Mouse (Mus musculus): ENCODE measurements at regions not wholly inside any gene's neighbourhood (a gene's known extent, or its start where the extent isn't known, plus 50 kb on each side); places are given as distances from the start of the nearest gene placed in this dataset.

- Histone ChIP-seq H3K4me1 (replicated peaks; ENCODE audit: control insufficient read depth, insufficient read depth, low read length) (no peaks in the 10 kb centered on the region), H3K9me3 (ENCODE audit: control insufficient read depth, low read length) (no peaks in the 10 kb centered on the region), H3K27me3 (ENCODE audit: control insufficient read depth, insufficient read depth, low read length) (no peaks in the 10 kb centered on the region), H3K36me3 (replicated peaks; ENCODE audit: control insufficient read depth, insufficient read depth) (no peaks in the 10 kb centered on the region), H3K9ac (no peak overlapping the region), H3K4me2 (replicated peaks) (no peak overlapping the region), H3K4me3 (replicated peaks; ENCODE audit: low read length) (no peak overlapping the region), H3K27ac (no peak overlapping the region)
- 92% methylated on average over 3 of the region's 3 CpGs for WGBS
- no peak for DNase-seq (ENCODE audit: low spot score)
- no peak for ATAC-seq (ENCODE audit: low FRiP score)
Measured at GRCm38 (mm10) chr3:143054858-143055257, 173.1 kb upstream of the Pkn2 start.

DNA sequence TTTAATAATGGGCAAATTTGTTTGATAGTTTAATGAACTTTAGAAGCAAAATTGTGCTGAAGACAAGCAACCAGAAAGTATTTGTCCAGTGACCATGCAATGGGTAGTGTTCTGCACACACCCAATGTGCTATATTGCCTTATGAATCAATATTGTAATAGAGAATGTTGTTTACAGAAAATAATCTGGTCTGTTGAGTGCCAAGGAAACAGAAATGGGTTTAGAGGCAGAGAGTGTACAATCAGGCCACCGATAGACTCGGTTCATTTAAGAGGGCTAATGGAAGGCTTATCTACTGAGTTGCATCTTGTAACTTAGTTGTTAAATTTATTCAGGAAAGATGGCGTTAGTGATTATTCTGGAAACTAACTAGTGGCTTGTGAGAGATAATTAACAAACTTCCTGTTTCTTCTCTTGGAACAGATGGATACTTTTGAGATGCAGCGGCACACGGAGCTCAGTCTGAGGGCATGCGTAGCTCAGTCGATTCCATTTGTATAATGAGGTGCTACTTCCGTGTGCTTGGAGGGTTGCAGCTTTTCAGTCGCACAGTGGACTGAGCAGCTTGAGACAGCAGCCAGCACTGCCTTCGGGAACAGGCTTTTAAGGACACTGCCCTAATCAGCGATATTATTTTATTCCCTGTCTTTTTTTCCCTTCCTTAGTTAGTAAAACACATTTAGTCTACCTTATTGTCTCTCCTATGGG lies 171.6 kb upstream of the Pkn2 start:
- WGBS: 85% methylated on average over 11 of the region's 11 CpGs

GRCm38 (mm10) chr3:143040666-143041065 lies 158.9 kb upstream of the Pkn2 start:
- no peak for DNase-seq (ENCODE audit: low spot score)
- no peaks in the 10 kb centered on the region for H3K9me3 ChIP-seq (ENCODE audit: control insufficient read depth, low read length)
- H3K9ac ChIP-seq: no peak overlapping the region
- no peak overlapping the region for H3K27ac ChIP-seq
- no peak for ATAC-seq (ENCODE audit: low FRiP score)
- no peaks in the 10 kb centered on the region for H3K36me3 ChIP-seq (replicated peaks; ENCODE audit: control insufficient read depth, insufficient read depth)
- no peaks in the 10 kb centered on the region for H3K27me3 ChIP-seq (ENCODE audit: control insufficient read depth, insufficient read depth, low read length)
- WGBS: 79% methylated on average over 3 of the region's 3 CpGs
- no peak overlapping the region for H3K4me2 ChIP-seq (replicated peaks)
- H3K4me1 ChIP-seq (replicated peaks; ENCODE audit: control insufficient read depth, insufficient read depth, low read length): no peaks in the 10 kb centered on the region
- no peak overlapping the region for H3K4me3 ChIP-seq (replicated peaks; ENCODE audit: low read length)

More for the DNA sequence above, 171.6 kb upstream of the Pkn2 start:
- Histone ChIP-seq H3K9me3 (ENCODE audit: control insufficient read depth, low read length) (no peaks in the 10 kb centered on the region), H3K9ac (no peak overlapping the region), H3K4me1 (replicated peaks; ENCODE audit: control insufficient read depth, insufficient read depth, low read length) (no peaks in the 10 kb centered on the region), H3K27ac (no peak overlapping the region), H3K36me3 (replicated peaks; ENCODE audit: control insufficient read depth, insufficient read depth) (no peaks in the 10 kb centered on the region), H3K27me3 (ENCODE audit: control insufficient read depth, insufficient read depth, low read length) (no peaks in the 10 kb centered on the region), H3K4me3 (replicated peaks; ENCODE audit: low read length) (no peak overlapping the region), H3K4me2 (replicated peaks) (no peak overlapping the region)
- DNase-seq (ENCODE audit: low spot score) (no peak), ATAC-seq (ENCODE audit: low FRiP score) (no peak)

DNA sequence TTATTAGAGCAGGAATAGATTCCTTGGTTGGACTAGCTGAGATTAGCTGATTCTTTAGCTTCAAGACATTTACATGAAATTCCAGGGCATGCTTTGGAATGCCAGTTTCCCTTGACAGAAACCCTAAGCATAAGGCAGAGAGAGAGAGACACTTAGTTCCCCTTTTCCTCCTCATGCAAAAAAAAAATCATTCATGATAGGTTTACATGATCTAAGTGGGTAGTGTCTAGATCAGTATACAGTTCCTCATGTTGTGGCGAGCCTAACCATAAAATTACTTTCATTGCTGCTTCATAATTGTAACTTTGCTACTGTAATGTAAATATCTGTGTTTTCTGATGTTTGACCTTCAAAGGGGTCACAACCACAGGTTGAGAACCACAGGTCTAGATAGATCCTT lies 154.3 kb upstream of the Pkn2 start:
- no peak overlapping the region for H3K4me2 ChIP-seq (replicated peaks)
- 87% methylated on average over 1 of the region's 1 CpGs for WGBS
- ATAC-seq (ENCODE audit: low FRiP score) (no peak), DNase-seq (ENCODE audit: low spot score) (no peak)
- no peak overlapping the region for H3K4me3 ChIP-seq (replicated peaks; ENCODE audit: low read length)
- no peak overlapping the region for H3K27ac ChIP-seq
- no peaks in the 10 kb centered on the region for H3K27me3 ChIP-seq (ENCODE audit: control insufficient read depth, insufficient read depth, low read length)
- no peaks in the 10 kb centered on the region for H3K36me3 ChIP-seq (replicated peaks; ENCODE audit: control insufficient read depth, insufficient read depth)
- no peak overlapping the region for H3K9ac ChIP-seq
- no peaks in the 10 kb centered on the region for H3K9me3 ChIP-seq (ENCODE audit: control insufficient read depth, low read length)
- H3K4me1 ChIP-seq (replicated peaks; ENCODE audit: control insufficient read depth, insufficient read depth, low read length): no peaks in the 10 kb centered on the region

- Histone ChIP-seq H3K27me3 (ENCODE audit: control insufficient read depth, insufficient read depth, low read length) (no peaks in the 10 kb centered on the region), H3K36me3 (replicated peaks; ENCODE audit: control insufficient read depth, insufficient read depth) (no peaks in the 10 kb centered on the region), H3K4me3 (replicated peaks; ENCODE audit: low read length) (no peak overlapping the region), H3K9me3 (ENCODE audit: control insufficient read depth, low read length) (no peaks in the 10 kb centered on the region), H3K4me2 (replicated peaks) (no peak overlapping the region), H3K9ac (no peak overlapping the region), H3K27ac (no peak overlapping the region), H3K4me1 (replicated peaks; ENCODE audit: control insufficient read depth, insufficient read depth, low read length) (no peaks in the 10 kb centered on the region)
- DNase-seq (ENCODE audit: low spot score): no peak
- WGBS: 85% methylated on average over 9 of the region's 9 CpGs
- no peak for ATAC-seq (ENCODE audit: low FRiP score)
Measured at GRCm38 (mm10) chr3:143034588-143034987, 152.8 kb upstream of the Pkn2 start.

DNA sequence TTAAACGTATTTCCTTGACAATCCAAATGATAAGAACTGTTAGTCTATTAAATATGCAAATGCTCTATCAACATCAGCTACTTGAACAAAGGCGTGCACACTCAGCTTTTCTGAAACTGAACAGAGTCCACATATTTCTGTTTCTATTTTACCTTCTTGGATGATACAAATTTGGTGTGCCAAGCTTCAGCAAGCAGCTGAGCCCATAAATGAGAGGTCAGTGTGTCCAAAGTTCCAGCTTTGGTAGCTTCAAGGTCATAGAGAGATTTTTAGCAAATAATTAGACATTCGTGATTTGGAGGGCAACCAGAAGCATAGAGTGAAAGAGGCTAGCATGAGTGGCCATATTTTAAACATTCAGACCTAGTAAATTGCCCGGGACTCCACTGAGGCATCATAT lies 140.7 kb upstream of the Pkn2 start:
- no peaks in the 10 kb centered on the region for H3K27me3 ChIP-seq (ENCODE audit: control insufficient read depth, insufficient read depth, low read length)
- no peak overlapping the region for H3K4me2 ChIP-seq (replicated peaks)
- H3K27ac ChIP-seq: no peak overlapping the region
- no peak overlapping the region for H3K9ac ChIP-seq
- H3K4me3 ChIP-seq (replicated peaks; ENCODE audit: low read length): no peak overlapping the region
- no peaks in the 10 kb centered on the region for H3K36me3 ChIP-seq (replicated peaks; ENCODE audit: control insufficient read depth, insufficient read depth)
- no peaks in the 10 kb centered on the region for H3K4me1 ChIP-seq (replicated peaks; ENCODE audit: control insufficient read depth, insufficient read depth, low read length)
- H3K9me3 ChIP-seq (ENCODE audit: control insufficient read depth, low read length): no peaks in the 10 kb centered on the region
- no peak for DNase-seq (ENCODE audit: low spot score)
- ATAC-seq (ENCODE audit: low FRiP score): no peak
- WGBS: 83% methylated on average over 4 of the region's 4 CpGs

DNA sequence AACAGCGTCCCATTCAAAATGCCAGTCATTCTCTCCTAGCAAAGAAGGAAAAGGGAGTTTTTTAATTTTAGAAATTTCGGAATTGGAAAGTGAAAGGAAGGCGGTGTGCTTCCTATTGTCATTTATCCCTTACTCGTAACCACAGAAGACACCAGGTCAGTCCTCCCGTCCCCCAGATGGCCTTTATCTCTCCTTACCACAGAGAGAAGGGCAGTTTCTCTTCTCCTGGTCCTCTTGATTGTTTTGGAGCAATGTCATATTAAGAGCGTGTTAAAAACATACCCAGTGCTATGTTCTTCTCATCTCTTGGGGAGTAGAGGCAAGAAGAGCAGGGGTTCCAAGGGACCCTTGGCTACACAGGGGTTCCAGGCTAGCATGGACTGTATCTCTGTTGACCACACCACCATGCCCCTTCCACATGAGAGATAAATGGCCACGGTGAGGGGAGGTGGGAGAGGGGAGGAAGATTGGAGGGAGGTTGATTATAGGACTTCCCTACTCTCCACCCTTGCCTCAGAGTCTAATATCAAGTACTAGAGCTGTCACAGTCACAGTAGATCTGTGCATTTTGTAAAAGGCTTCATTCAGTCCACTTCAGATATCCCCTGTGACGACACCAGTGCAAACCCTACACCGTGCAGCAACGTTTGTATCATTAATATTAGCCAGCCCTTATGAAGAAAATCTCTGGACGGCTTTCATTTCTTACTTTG lies 139.5 kb upstream of the Pkn2 start:
- no peak for DNase-seq (ENCODE audit: low spot score)

GRCm38 (mm10) chr3:143017480-143017879 lies 135.7 kb upstream of the Pkn2 start:
- 92% methylated on average over 4 of the region's 4 CpGs for WGBS
- ATAC-seq (ENCODE audit: low FRiP score): no peak
- H3K27me3 ChIP-seq (ENCODE audit: control insufficient read depth, insufficient read depth, low read length): no peaks in the 10 kb centered on the region

More for the DNA sequence above, 139.5 kb upstream of the Pkn2 start:
- Histone ChIP-seq H3K9me3 (ENCODE audit: control insufficient read depth, low read length) (no peaks in the 10 kb centered on the region), H3K4me3 (replicated peaks; ENCODE audit: low read length) (no peak overlapping the region), H3K9ac (no peak overlapping the region), H3K27ac (no peak overlapping the region), H3K27me3 (ENCODE audit: control insufficient read depth, insufficient read depth, low read length) (no peaks in the 10 kb centered on the region), H3K4me1 (replicated peaks; ENCODE audit: control insufficient read depth, insufficient read depth, low read length) (no peaks in the 10 kb centered on the region), H3K4me2 (replicated peaks) (no peak overlapping the region), H3K36me3 (replicated peaks; ENCODE audit: control insufficient read depth, insufficient read depth) (no peaks in the 10 kb centered on the region)
- no peak for ATAC-seq (ENCODE audit: low FRiP score)
- WGBS: 83% methylated on average over 11 of the region's 11 CpGs

GRCm38 (mm10) chr3:143016758-143017157 lies 135.0 kb upstream of the Pkn2 start:
- Histone ChIP-seq H3K9ac (no peak overlapping the region), H3K9me3 (ENCODE audit: control insufficient read depth, low read length) (no peaks in the 10 kb centered on the region), H3K36me3 (replicated peaks; ENCODE audit: control insufficient read depth, insufficient read depth) (no peaks in the 10 kb centered on the region), H3K4me1 (replicated peaks; ENCODE audit: control insufficient read depth, insufficient read depth, low read length) (no peaks in the 10 kb centered on the region), H3K27me3 (ENCODE audit: control insufficient read depth, insufficient read depth, low read length) (no peaks in the 10 kb centered on the region), H3K4me3 (replicated peaks; ENCODE audit: low read length) (no peak overlapping the region), H3K4me2 (replicated peaks) (no peak overlapping the region), H3K27ac (no peak overlapping the region)
- DNase-seq (ENCODE audit: low spot score) (no peak), ATAC-seq (ENCODE audit: low FRiP score) (no peak)
- WGBS: 88% methylated on average over 5 of the region's 5 CpGs

More at GRCm38 (mm10) chr3:143017480-143017879, 135.7 kb upstream of the Pkn2 start:
- Histone ChIP-seq H3K4me1 (replicated peaks; ENCODE audit: control insufficient read depth, insufficient read depth, low read length) (no peaks in the 10 kb centered on the region), H3K27ac (no peak overlapping the region), H3K4me3 (replicated peaks; ENCODE audit: low read length) (no peak overlapping the region), H3K9ac (no peak overlapping the region), H3K4me2 (replicated peaks) (no peak overlapping the region), H3K36me3 (replicated peaks; ENCODE audit: control insufficient read depth, insufficient read depth) (no peaks in the 10 kb centered on the region), H3K9me3 (ENCODE audit: control insufficient read depth, low read length) (no peaks in the 10 kb centered on the region)
- no peak for DNase-seq (ENCODE audit: low spot score)
